Mouse (Mus musculus) adrenal gland (tissue): ENCODE data around the gene Ces1c.

Experiments used
- intact Hi-C: fragments of 180-260 bp; cut with DNase I; formaldehyde crosslinking; loops from one replicate; pipeline ENCODE4 v1.15.1; 2025
- long read RNA-seq, 2 experiments: library from polyadenylated mRNA; unstranded; transcript quantifications; one replicate each; pipeline ENCODE4 v2.0.0; 2020; ENCODE audit warnings: borderline replicate concordance in 1 of 2; ENCODE audit not compliant: insufficient replicate concordance in 1 of 2

Ces1c gene
- long read RNA-seq, experiment 1, result 0 reads
- long read RNA-seq, experiment 2, result 0 reads

DNA sequence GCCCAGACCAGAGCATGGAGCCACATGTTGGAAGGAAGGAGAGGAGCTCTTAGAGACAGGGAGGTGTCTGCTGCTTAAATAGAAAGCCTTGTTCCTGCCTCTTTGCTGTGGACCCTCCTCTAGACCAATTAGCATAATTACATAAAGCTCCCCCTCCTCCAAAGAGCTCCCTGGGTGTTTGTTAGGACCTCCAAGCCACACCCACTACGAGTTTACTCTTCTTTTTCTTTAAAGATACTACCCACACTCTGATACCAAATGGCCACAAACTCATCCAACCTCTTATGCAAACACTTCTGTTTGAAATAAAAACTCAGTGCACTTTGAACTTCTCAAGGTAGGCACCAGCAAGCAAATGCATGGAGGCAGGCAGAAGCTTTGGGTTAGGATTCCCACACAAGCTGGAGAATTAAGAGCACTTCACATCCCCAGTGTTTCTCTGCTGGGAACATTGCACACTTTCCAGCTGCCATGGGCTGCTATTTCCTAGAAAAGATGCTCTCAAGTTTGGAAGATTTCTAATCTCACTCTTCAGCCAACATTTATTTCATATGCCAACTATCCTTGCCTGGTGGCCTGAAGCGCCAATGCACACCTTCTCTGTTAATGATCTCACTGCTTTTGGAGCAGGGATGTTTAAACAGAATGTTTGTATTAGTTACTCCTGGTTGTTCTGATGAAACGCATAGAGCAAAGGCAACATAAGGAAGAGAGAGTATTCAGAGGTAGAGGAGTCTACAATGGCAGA lies at the start of gene Ces1c:
Gene Ces1c, minus strand, starts transcription at position 51 of the 748 bp plus-strand sequence.
- intact Hi-C loops, result no loop called here

DNA sequence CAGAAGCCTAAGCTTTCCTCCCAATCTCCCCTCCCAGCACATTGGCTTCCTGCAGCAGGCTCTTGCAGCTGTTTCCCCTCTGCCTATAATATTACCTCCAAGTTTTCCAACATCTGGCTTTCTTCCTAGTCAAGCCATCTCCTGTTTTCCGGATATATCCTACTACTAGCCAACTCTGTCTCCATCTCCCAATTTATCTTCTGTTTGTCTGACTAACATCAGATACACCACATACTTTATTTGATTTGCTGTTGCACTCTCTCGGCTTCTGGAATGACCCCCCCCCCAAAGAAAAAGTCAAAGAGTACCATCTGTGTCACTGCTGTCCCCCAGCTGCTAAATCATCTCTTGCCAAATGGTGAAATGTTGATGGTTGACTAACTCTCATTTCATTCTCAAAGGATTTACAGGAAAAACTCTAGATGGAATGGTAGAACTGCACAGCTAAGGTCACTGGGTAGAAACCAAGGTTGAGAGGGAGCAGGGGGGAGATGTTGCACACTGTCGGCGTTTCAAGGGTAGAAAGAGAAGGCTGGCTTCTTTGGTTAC lies 49.6 kb upstream of the Ces1c start:
- intact Hi-C loops, result no loop called here

GRCm38 (mm10) chr8:93176593-93176992 lies 45.5 kb upstream of the Ces1c start:
- intact Hi-C loops, result no loop called here

DNA sequence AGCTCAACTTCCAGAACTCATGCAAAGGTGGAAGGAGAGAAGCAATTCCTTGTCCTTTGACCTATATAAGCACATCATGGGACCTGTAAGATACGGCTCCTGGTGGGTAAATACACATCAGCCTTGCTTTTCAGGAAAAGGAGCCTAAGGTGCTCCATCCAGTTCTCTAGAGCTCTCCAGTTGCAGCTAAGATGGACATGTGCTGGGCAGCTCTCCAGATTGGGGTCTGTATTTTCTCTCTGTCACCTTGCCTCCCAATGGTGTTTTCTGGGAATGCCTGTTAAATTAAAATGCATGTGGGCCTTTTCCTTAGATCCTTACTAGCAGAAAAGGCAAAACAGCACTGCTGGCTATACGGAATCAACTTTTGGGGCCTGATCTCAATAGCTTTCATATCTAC lies 43.5 kb upstream of the Ces1c start:
- intact Hi-C loops, result no loop called here

DNA sequence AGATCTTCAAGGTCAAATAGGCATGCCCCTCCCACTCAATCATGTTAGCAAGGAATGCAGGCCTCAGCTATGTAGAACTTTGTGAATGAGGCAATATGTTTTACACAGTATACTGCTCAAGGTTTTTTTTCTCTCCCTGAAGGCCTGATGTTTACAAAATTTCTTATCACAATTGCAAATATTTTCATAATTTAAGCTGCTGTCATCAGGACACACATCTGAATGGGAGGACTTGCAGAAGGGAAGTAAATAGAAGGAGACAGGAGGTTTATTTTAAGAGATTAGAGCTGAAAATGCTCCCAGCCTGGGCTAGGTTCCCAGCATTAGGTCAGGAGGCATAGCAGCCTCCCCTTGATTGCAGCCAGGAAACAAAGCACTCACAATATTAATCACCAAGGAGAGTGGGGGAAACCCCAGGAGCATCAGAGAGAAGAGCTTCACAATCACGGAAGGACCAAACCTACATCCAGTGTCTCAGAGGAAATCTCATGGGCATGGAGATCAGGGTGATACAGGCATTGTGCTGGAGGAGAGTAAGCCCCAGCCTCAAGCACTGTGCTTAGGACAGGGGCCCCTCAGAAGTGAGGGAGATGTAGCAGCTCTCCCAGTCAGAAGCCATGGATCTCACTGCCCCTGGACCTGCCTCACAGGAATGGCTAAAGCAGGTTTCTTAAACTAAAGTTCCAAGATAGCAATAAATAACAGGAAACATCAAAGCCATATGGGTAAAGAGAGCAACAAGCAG lies 40.9 kb upstream of the Ces1c start:
- intact Hi-C loops, result no loop called here

- intact Hi-C loops, result no loop called here
These were observed 32.3 kb upstream of the Ces1c start for GRCm38 (mm10) chr8:93163363-93163762.

DNA sequence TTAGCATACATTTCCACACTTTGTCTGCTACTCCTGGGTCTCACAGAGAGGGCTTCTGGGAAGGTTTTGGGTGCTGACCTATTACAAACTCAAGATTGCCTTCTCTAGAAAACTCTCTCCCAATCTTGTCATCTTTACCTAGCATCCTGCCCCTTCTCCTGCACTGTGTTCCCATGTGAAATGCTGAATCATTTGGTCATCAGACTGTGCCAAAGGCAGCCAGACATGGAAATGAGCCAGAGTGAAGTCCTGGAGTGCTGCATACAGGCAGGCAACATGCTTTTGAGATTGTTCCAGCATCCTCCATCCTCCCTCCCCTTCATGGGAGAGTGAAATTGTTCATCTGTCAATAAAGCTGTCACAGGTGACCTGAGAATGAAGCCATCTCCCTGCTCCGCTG lies 20.3 kb upstream of the Ces1c start:
- intact Hi-C loops, result no loop called here

- intact Hi-C loops, result no loop called here
These were observed 16.2 kb upstream of the Ces1c start for GRCm38 (mm10) chr8:93147331-93147730.

- intact Hi-C loops, result no loop called here
These were observed 9.6 kb upstream of the Ces1c start for GRCm38 (mm10) chr8:93140696-93141095.

DNA sequence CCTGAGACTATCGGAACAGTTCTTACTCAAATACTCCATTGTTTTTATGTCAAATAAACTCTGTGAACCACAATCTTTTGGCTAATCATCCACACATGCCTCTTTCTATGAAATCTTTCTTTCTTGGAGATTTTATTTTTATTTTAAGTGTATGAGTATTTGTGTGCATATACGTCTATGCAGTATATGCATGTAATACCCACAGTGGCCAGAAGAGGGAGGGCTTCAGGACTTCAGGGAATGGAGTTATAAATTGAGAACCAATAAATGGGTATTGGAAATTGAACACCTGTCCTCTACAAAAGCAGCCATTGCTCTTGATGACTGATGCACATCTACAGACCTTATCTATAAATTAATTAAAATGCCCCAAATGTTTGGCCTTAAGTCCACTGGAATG lies 1.1 kb upstream of the Ces1c start:
- intact Hi-C loops, result no loop called here

DNA sequence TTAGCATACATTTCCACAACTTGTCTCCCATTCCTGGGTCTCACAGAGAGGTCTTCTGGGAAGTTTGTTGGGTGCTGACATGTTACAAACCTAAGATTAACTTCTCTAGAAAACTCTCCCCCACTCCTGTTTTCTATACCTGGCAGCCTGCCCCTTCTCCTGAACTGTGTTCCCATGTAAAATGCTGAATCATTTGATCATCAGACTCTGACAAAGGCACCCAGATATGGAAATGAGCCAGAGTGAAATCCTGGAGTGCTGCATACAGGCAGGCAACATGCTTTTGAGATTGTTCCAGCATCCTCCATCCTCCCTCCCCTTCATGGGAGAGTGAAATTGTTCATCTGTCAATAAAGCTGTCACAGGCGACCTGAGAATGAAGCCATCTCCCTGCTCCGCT lies 4.6 kb downstream of the Ces1c start:
- intact Hi-C loops, result no loop called here

DNA sequence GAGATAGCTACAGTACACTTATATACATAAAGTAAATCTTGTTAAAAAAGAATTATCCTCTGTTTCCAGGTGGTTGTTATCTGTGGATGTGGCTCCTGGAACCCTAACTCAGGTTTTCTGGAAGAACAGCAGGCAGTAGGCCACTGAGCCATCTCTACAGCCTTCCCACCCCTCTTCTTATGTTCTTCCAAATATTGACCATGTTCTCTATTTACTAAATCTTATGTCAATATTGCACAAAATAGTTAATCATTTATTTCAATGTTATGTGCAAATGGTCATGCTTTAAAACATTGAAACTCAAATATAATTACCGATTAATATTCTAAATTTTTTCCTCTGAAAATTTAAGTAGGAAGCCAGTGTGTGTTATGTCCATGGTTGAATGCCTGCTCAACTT lies 9.1 kb downstream of the Ces1c start:
- intact Hi-C loops, result no loop called here

GRCm38 (mm10) chr8:93095376-93095775 lies 35.7 kb downstream of the Ces1c start:
- intact Hi-C loops, result no loop called here

DNA sequence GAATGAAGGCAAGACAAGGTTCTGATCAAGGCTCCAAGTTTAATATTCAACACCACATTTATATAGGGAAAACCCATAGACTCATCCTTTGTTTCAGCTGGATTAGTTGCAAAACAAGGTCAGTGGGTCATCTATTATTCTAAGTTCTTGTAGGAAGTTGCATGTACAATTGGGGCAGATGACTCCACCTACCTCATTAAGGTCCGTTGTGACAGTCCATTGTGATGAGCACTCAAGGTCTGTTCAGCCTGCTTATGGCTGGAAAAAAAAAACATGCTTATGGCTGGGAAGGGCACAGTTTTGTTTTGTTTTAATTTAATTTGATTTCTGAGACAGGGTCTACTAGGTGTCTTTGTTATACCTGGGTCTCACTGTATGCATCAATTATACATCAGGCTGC lies 39.8 kb downstream of the Ces1c start:
- intact Hi-C loops, result loop anchor here (5.0 kb wide), 1 partner anchor 34 kb away; no protein-coding TSS in a partner anchor

- intact Hi-C loops, result no loop called here
These were observed 42.4 kb downstream of the Ces1c start for GRCm38 (mm10) chr8:93088686-93089122.

- intact Hi-C loops, result no loop called here
These were observed 42.9 kb downstream of the Ces1c start for GRCm38 (mm10) chr8:93088193-93088592.

GRCm38 (mm10) chr8:93079887-93080286 lies 51.2 kb downstream of the Ces1c start, which contains the start of gene Ces1b:
Gene Ces1b, minus strand, starts transcription at chr8:93080017.
- intact Hi-C loops, result no loop called here

DNA sequence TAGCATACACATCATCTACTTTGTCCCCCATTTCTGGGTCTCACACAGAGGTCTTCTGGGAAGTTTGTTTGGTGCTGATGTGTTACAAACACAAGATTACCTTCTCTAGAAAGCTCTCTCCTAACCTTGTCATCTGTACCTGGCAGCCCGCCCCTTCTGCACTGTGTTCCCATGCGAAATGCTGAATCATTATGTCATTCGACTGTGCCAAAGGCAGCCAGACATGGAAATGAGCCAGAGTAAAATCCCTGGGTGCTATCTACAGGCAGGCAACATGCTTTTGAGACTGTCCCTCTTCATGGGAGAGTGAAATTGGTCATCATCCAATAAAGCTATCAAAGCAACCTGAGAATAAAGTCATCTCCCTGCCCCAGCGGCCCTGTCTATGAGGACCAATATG lies 55.8 kb downstream of the Ces1c start:
- intact Hi-C loops, result no loop called here

DNA sequence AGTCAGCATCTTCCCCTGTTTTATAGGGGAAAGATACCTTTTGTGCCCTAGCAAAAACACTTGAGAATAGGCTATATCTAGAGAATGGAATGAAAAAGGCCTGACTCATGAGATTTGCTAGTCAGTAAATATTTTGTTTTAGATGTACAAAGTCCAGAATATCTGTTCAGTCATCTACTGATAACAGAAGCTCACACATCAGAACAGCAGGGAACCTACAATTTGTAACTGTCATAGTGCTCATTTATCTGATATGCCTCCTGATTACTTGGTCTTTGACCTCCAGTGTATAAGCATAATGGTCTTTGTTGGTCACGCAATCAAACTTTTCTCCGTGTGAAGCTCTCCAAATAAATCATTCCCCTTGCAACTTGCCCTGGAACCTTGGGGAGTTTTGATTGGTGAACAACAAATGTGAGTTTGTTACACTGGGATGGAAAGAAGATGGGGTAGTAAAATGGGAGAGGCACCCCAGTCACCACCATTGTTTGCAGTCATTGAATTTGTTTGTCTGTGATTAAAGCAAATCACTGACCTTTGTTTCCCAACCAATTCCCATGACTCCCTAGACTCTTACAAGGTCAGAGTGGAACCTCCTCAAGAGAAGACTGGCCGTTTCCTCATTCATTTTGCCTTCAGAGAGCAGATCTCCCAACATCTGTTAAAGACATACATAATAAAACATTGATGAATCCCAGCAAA lies 67.5 kb downstream of the Ces1c start:
- intact Hi-C loops, result no loop called here

- intact Hi-C loops, result loop anchor here (5.0 to 10.0 kb wide), 2 partner anchors 33 to 366 kb away; no protein-coding TSS in a partner anchor
These were observed 71.9 kb downstream of the Ces1c start for GRCm38 (mm10) chr8:93059185-93059584.

DNA sequence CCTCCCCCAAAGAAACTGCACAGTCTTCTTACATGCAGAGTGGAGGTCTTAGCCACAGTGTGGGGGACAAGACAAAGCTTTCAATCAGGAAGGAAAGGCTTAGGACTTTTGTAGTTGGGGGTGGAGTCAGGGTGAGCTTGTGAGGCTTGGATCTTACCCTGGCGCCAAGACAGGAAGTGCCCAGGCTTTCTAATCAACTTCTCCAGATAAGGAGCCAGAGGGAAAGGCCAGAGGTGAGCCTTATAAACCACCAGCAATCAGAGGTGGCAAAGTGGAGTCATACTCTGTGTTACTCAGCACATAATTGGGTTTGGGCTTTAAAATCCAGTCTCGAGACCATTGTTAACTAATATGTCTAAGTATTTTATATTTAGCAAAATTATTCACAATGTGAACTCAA lies 75.8 kb downstream of the Ces1c start:
- intact Hi-C loops, result loop anchor here (5.0 to 10.0 kb wide), 2 partner anchors 37 to 370 kb away; no protein-coding TSS in a partner anchor
